Mouse (Mus musculus): ENCODE data around the gene Txndc11. TPM values are rescaled to one million over a fixed set of nuclear protein-coding genes. Genes with fewer than 3 reads are reported as not detected.

Gene Txndc11
- polyA plus RNA-seq, 2 experiments from 2014 or later = 7.9 to 8.2 TPM

Other genes starting within 250 kb of the Txndc11 start
- 1 to 10 TPM in 1 of 2 experiments, under 1 TPM in 1; 0.53 to 1.2 TPM for gene Snn, start 73.7 kb downstream of the Txndc11 start, polyA plus RNA-seq (2017; shearing (Covaris generic))
- gene Litaf, start 68.5 kb downstream of the Txndc11 start, polyA plus RNA-seq (2017; shearing (Covaris generic)) = 10 to 100 TPM; 40.1 to 49.5 TPM
- 100 to 1,000 TPM; 210 to 235 TPM for gene Zc3h7a, start 41.7 kb upstream of the Txndc11 start, polyA plus RNA-seq (2017; shearing (Covaris generic))
- gene Rsl1d1, start 68.7 kb upstream of the Txndc11 start, polyA plus RNA-seq (2017; shearing (Covaris generic)) = 100 to 1,000 TPM; 186 to 201 TPM
- 10 to 100 TPM; 40.4 to 44.2 TPM for gene Gspt1, start 119.7 kb upstream of the Txndc11 start, polyA plus RNA-seq (2017; shearing (Covaris generic))
- not detected for gene Tnfrsf17, start 179.2 kb upstream of the Txndc11 start, polyA plus RNA-seq (2017; shearing (Covaris generic))
- gene Snx29, start 188.3 kb upstream of the Txndc11 start, polyA plus RNA-seq (2017; shearing (Covaris generic)) = 1 to 10 TPM; 5.1 to 8.3 TPM

Measured in activated CD4-positive, CD25-positive, alpha-beta regulatory T cell, adult 4 months (primary cell).